Mouse (Mus musculus) gastrocnemius, adult 2 months (tissue): ENCODE results near the gene Tenm2. TPM values are rescaled to one million over a fixed set of nuclear protein-coding genes. Genes with fewer than 3 reads are reported as not detected.

Source experiments
- DNase-seq: peaks from one replicate; pipeline ENCODE4 v3.0.0; 2022
- H3K27ac ChIP-seq: fragments of 200-600 bp; 2 replicates; pipeline ENCODE4 v1.8.1; 2022; ENCODE audit warnings: mild to moderate bottlenecking
- H3K4me3 ChIP-seq: fragments of 200-600 bp; 2 replicates; pipeline ENCODE4 v1.8.1; 2022; ENCODE audit warnings: mild to moderate bottlenecking, moderate library complexity
- CTCF ChIP-seq: fragments of 200-600 bp; IDR thresholded peaks from 2 replicates; pipeline ENCODE4 v1.8.1; 2022; ENCODE audit warnings: antibody characterized with exemption, mild to moderate bottlenecking, moderate library complexity
- intact Hi-C: fragments of 180-260 bp; cut with DNase I; formaldehyde crosslinking; loops from one replicate; pipeline ENCODE4 v1.15.1; 2025
- total RNA-seq, 2 experiments: library from RNA; stranded (reverse); gene quantifications; 2 replicates each; pipeline ENCODE4 v1.2.3; 2021

The Tenm2 gene
- total RNA-seq, 2 experiments from 2014 or later = 0.42 to 0.43 TPM

DNA sequence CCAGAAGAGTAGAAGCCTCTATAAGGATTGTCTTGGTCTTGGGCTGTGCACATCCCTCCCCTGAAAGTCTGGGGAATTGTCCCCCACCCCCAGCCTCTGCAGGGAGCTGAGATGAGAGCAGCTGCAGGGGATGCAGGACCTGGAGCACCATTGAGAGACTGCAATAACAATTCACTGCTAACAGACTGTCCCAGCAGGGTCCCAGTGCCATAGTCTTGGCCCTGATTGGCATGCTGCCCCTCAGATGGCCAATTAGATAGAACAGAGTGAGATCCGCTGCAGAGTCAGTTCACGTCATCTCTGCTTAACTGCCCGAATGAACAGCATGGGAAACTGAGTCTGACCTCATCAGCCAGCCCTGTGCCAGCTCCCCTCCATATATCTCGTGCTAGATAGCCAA lies 1097.9 kb downstream of the Tenm2 start:
- H3K4me3 ChIP-seq = no peak overlapping the region
- H3K27ac ChIP-seq = no peak overlapping the region
- no peak for DNase-seq
- no peak for TF ChIP-seq CTCF
- intact Hi-C loops = no loop called here

DNA sequence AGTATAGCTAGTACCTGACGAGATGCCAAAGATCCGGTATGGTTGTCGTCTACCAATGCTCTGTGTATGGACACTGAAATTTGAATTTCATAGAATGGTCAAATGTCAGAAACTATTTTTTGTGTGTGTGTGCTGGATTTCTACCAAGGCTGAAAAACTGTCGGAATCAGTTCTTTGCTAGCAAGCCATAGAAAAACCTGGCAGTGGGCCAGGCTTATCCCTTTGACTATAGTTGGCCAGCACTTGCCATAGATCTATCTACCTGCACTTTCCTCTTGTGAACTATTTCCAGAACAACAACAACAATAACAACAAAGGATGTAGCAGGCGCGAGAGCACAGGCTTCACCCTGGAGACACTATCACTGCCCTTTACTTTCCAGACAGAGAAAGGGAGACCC lies 1098.5 kb downstream of the Tenm2 start:
- intact Hi-C loops = no loop called here
- no peak overlapping the region for H3K4me3 ChIP-seq
- no peak for TF ChIP-seq CTCF
- H3K27ac ChIP-seq = no peak overlapping the region
- DNase-seq = no peak

DNA sequence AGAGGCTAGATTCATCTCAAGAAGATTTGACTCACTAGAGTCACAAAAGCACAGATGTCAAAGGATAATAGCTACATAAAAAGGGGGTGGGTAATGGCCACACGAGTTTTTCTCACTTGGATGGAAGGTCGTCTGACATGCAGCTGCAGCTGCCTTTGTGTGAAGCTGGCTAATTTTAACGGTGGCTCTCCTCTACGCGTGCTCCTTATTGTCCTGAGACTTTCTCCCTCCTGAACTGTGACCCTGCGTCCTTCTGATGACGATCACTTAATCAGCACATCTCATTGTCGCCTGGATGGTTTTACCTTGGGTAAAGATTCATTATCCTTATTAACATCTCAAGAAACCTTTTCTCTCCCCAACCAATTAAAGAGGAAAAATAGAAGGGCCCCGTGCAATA lies 1101.1 kb downstream of the Tenm2 start:
- intact Hi-C loops = no loop called here
- no peak overlapping the region for H3K27ac ChIP-seq
- H3K4me3 ChIP-seq = no peak overlapping the region
- no peak for DNase-seq
- TF ChIP-seq CTCF = no peak

DNA sequence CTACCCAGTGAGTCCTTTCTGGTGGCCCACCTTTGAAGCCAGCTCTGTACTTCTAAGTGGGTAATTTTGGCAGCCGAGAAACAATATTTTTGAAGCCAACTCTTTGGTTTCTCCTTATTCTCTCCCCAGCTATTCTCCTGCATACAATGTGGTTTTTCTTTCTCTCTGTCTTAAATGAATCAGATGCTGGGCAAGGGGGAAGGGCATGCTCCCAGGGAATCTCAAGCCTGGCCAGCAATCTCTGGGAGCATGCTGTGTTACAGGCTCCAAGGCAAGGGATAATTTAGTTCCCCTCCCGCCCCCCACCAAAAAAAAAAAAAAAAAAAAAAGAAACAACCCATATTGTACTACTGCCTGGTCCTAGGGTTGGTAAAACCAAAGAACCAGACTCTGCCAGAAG lies 1112.5 kb downstream of the Tenm2 start:
- no peak overlapping the region for H3K27ac ChIP-seq
- H3K4me3 ChIP-seq = no peak overlapping the region
- no peak for DNase-seq
- intact Hi-C loops = no loop called here
- TF ChIP-seq CTCF = no peak

DNA sequence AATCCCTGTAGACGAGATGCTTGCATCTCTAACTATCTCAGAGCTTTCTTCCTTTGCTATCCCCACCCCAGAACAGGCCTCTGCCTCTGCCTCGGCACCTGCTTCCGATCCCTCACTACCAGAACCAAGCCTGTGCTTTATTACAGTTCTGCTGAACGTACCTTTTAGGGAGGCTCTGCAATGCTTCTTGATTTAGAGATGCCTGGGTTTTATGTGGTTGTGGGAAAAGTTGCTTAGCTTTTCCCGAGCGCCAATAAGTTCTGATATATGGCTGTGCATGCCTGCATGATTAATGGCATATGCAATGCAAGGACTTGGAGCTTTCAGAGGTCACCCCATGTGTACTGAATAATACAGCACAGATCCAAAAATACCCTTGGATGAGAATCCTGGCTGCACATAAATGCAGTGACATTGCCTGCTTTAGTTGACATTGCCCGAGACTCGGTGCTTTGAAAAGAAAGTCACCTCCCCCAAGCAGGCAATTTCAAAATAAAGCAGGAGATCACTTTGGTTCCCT lies 1114.3 kb downstream of the Tenm2 start:
- Histone ChIP-seq H3K4me3 (no peak overlapping the region), H3K27ac (no peak overlapping the region)
- intact Hi-C loops = no loop called here
- no peak for TF ChIP-seq CTCF
- DNase-seq = no peak

DNA sequence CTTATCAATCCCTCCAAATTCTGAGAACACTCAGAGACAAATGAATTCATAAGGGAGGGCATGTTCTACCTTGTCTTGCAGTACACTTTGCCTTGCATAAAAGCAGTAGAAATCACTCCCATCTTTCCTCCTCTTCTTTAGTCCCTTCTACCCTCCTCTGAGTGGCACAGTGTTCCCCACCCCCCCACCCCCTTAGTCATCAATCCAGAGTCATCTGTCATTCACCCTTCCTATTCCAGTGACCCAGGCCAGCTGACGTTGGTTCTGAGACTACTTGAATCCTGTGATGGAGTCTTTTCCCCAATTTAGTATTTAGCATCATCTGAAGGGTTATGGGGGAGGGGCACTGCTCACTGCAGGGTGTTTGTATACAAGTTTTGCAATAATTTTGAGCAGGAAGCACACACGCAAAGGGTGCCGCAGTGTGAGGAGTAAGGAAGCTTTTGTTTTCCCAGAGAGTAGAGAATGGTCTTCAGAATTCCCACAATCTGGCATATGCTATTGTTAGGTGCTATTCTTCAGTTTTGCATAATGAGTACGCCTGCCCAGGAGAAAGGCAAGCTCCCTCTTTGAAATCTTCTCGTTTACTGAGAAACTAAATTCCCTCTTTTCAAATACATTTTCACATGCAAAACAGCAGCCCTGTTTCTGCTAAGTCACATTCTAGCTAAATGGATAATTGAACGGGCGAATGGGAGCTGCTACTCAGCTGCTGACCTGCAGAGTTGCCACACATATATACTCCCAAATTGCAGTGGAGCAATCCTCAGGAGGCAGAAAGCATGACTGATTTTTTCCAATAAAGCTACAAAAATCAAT lies 1115.0 kb downstream of the Tenm2 start:
- Histone ChIP-seq H3K27ac (no peak overlapping the region), H3K4me3 (no peak overlapping the region)
- no peak for TF ChIP-seq CTCF
- intact Hi-C loops = no loop called here
- DNase-seq = no peak

DNA sequence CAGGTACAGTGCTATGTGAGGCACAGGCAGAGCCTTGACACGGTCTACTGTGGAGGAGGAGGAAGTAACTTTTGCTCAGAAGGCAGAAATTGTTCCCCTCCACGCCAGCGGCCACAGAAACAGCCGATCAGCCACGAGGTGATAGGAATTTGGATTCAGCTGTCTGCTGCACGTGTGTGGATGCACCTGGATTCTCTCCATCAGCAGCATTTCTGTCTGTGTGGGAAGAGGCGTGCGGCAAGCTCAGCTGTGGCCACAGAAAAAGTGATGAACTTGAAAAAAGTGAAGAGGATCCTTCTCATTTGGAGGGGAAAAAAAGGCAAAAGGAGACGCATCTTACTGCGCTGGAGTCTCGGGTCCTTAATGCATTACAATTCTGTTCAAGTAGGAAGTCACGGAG lies 1122.4 kb downstream of the Tenm2 start:
- no peak overlapping the region for H3K27ac ChIP-seq
- intact Hi-C loops = no loop called here
- H3K4me3 ChIP-seq = no peak overlapping the region
- DNase-seq = no peak
- no peak for TF ChIP-seq CTCF

DNA sequence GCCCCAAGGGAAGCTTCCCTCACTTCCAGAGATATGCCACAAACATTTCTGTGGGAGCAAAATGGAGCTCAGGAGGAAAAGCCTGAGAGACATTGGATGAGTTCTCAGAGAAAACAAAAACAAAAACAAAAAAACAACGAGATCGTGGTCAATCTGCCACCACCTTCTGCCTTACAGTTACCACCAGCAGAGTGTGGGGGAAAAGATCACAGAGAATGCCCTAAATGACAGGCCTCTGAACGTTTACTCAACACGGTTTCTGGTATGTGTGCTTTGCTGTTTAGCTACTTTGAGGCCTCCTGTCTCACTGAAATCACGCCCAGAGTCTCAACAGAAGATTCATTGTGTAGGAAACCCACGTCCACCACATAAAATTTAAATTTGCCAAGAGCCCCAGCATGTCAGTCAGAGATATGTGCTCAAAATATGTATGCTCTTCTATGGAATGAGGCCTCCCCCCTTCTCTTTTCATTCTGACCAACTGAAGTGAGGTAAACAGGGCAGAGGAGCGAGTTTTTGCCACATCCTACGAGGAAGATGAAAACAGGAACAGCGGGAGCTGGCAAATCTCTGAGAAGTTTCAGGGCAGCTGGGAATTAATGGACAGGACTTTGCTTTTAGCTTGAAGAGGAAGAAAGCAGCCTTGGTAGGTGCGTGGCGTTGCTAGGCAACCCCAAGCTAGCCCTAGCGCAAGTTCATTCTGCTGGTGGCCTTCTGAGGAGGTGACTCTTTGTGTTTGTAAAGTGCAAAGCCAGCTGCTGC lies 1126.6 kb downstream of the Tenm2 start:
- intact Hi-C loops = no loop called here

DNA sequence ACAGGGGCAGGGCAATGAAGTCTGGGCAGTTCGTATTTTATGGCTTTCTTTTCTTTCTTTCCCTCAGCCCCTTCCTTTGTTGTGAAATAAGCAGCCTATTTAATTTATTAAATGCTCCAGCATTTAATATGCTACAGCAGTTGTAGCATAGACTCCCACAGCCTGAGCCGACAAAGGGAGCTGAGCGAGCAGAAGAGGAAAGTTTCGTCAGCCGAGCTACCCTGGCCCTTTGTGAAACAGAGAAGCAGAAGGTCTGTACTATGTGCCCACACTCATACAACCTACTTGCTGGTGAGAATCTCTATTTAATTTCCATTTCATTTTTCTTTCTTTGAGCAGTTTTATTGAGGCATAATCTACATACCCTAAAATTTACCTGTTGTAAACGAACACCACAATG lies 1127.9 kb downstream of the Tenm2 start:
- no peak overlapping the region for H3K4me3 ChIP-seq
- no peak for DNase-seq
- intact Hi-C loops = no loop called here
- TF ChIP-seq CTCF = no peak
- no peak overlapping the region for H3K27ac ChIP-seq

More for the DNA sequence above, 1126.6 kb downstream of the Tenm2 start:
- no peak for DNase-seq
- no peak for TF ChIP-seq CTCF
- no peak overlapping the region for H3K4me3 ChIP-seq
- H3K27ac ChIP-seq = no peak overlapping the region

DNA sequence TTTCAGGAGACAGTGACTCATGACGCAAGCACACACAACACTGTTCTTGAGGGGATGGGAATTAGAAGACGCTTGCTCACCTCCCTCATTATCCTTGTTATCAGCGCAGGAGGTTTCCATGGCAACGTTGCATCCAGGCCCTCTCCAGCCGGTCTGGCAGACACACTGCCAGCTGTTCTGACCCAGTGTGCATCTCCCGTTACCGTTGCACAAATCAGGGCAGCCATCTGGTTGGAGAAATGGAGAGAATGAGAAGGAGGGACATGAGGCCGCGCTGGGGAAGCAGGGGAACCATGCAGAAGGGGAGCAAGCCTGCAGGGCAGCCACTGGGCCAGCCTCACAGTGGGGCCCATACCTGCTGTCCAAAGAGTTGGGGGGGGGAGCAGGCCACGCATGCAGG lies 1129.1 kb downstream of the Tenm2 start:
- no peak for DNase-seq
- intact Hi-C loops = no loop called here
- no peak for TF ChIP-seq CTCF
- Histone ChIP-seq H3K4me3 (no peak overlapping the region), H3K27ac (no peak overlapping the region)

DNA sequence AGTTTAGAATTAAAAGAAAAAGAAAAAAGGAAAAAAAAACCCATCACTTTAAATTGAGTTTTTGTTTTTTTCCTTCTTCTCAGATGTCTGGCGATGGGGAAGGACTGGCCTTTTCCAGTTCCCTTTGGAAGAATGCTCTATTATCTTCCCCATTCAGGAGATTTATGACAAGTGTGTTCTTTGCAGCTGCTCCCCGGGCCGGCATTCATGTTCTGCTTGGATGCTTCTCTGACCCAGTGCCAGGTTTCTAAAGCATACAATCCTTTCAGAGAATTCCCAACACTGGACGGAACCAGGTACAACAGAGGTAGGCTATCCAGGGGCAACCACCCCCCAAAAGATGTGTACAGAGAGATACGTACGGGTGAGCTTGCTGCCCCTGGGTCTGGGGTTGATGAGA lies 1132.2 kb downstream of the Tenm2 start:
- no peak for TF ChIP-seq CTCF
- Histone ChIP-seq H3K27ac (no peak overlapping the region), H3K4me3 (no peak overlapping the region)
- intact Hi-C loops = no loop called here
- DNase-seq = no peak

DNA sequence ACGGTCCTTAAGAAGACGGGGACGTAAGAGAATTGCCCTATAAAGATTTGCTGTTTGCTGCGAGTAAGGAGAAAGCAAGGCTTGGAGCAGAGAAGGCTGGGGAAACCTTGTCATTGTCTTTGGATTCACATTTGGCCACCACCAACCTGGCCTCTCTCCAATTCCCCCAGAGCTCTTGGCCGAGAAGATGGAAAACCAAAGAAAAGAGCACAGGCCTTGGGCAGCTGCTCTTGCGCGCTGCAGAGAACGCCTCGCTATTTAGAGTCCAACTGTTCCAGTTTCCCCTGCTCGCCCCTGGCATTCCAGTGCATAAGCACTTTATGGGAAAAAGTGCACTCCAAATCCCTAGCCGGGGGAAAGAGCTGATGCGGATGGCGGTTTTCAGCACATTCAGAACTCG lies 1139.5 kb downstream of the Tenm2 start:
- DNase-seq = peak; percentile 22
- no peak for TF ChIP-seq CTCF
- intact Hi-C loops = no loop called here
- Histone ChIP-seq H3K27ac (no peak overlapping the region), H3K4me3 (no peak overlapping the region)

DNA sequence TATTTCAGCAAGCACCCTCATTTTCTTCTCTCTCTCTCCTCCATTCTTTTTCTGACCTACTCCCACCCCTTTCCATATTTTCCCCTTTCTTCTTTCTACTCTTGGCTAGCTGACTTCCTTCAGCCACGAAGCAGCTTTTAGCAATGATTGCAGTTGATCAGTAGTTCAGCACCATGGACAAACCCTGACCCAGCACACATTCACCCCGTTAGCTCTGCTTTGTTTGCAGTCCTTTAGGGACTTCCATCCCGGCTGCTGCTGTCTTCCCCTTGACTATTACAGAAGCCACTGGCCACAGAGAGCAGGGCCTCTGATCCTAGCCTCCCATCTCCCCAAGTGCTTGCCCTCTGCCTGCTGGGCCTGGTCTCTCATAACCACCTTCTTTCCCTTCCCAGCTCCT lies 1145.6 kb downstream of the Tenm2 start:
- intact Hi-C loops = no loop called here
- TF ChIP-seq CTCF = no peak
- Histone ChIP-seq H3K4me3 (no peak overlapping the region), H3K27ac (no peak overlapping the region)
- no peak for DNase-seq
